Mouse (Mus musculus): ENCODE results near the gene Sox11.

The Sox11 gene

DNA sequence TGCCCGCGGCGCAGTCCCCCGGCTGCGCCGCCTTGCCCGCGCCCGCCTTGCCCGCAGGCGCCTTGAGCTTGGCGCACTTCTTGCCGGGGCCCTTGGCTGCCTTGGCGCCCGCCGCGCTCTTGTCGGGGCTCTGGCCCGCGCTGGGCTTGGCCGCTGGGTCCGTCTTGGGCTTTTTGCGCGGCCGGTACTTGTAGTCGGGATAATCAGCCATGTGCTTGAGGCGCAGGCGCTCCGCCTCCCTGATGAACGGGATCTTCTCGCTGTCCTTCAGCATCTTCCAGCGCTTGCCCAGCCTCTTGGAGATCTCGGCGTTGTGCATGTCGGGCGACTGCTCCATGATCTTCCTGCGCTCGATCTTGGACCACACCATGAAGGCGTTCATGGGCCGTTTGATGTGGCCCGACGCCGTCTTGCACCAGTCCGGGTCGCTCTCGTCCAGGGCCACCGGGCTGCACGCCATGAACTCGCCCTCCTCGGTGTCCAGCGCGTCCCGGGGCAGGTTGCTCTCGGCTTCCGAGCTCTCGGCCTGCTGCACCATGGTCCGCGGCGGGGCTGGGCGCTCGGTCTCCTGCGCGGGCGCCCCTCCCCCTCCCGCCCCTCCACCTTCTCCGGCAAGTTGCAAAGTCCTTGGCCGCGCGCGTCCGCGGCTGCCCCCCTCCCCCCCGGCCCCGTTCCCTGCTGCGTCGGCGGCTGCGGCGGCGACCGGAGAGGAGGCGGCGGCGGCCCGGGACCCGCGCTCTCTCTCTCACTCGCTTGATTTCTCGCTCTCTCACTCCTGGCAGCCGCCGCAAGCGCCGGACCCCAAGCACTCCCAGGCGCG is at the start of gene Sox11:
Gene Sox11 (minus strand): TSS at position 704 of the 820 bp plus-strand sequence.
- DNase-seq (ENCODE audit: low spot score in 2 of 2) = peak; percentile 44 to 65

DNA sequence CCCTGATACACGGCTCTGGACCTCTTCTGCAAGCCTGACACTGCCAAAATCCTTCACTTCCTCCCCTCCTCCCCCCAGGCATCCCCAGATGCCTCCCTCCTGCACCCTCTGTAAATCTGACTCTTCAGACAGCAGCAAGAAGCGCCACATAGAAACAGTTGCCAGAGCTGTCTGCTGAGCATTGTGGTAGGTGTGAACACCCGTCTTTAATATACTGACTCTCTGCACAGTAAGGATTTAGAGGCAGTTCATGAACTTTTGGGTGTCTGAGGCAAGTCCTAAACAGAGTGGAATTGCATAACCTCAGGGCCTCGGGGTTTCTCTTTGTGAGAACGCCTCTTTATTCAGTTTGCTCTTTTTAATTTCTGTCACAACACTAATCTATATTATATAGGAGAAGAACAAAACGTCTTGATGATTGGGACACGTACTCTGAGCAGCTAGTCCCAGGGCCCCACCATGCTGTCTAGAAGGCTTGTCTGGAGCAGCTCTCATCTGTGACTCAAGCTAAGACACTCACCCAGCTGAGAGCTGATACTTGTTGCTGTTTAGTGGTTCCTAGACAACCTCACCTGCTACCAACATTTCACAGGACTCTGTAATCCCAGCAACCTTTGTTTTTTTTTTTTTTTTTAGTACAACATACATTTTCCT is 49.4 kb upstream of the Sox11 start:
- DNase-seq (ENCODE audit: low spot score in 2 of 2) = no peak

DNA sequence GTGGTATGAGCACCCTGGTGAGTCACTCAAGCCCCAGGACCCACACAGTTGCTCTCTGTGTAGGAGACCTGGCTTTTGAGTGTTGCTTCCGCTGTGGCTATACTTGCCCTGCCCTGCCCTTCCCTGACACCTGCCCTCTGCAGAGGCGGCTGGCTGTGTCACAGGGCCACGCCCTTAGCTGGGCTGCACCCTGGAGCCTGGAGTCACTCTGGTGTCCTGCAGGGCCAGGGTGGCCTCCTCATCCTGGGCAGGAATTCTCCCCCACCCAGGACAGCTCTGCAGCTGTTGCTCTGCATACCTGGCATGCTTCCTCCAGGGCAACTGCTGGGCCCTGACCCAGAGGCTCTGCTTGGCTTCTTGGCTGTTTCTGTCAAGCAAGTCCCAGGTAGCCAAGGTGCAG is 48.1 kb upstream of the Sox11 start:
- DNase-seq (ENCODE audit: low spot score in 2 of 2) = no peak

DNA sequence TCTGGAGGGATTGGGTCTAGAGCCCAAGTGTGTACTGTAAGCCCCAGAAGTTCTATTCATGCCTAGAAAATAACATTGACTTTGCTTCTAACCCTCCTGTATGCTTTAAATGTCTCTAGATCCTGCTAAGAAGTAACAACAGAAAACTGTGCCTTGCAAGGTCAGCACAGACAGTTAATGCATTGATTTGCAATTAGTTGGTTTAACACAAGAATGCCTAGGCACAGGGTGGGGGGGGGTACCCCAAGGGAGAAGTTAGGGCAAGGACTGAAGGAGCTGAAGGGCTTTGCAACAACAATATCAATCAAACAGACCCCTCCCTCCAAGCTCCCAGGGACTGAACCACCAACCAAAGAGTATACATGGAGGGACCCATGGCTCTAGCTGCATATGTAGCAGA is 47.1 kb upstream of the Sox11 start:
- no peak for DNase-seq (ENCODE audit: low spot score in 2 of 2)

DNA sequence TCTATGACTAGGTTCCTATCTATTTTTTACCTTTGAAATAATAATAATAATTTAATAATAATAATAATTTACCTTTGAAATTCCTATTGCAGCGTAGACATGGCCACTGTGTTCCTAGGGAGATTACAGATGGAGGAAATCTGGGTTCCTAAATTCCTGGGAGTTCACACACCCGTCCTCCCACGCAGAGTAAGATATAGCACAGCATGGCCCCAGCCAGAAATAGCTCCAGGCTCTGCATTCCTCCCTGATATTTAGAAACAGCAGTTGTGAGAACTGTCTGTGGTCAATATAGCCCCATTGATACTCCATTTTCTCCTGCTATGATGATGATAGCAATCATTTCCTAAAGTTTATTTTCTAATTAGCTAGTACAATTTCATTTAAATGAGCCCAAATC is 30.1 kb upstream of the Sox11 start:
- DNase-seq (ENCODE audit: low spot score in 2 of 2) = no peak

DNA sequence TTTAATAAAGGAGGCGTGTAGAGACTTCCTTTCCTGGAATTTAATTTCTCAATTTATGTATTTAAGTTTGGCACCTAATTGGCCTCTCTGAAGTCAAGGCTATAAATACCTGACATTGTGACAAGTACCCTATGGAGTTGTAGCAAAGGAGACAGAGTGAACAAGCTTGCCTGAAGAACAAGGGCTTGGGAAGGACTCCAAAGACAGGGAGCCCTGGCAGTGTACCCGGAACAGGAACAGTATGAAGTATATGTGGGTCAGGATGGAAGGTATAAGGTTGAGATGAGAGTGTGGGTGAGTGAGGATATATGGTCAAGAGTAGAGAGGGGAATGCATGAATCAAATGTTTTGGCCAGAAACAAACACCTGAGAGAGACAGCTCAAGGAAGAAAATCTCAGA is 28.4 kb upstream of the Sox11 start:
- no peak for DNase-seq (ENCODE audit: low spot score in 2 of 2)

DNA sequence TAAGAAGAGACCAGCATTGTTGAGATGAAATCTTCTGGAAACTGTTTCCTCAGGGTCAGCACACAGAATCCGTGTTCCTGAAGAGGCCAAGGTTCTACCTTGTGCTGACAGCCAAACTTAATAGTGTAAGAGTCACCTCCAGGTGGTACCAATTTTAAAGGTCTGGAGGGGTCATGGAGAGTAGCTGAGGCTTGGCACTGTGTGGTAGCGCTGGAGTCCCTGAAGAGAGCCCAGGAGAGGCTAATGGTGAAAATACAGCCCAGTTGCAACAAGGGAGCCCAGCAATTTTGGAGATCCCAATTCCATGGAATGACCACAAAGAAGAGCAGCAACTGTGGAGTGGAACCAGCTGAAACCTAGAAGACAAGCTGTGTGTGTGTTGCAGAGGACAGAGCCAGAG is 25.1 kb upstream of the Sox11 start:
- DNase-seq (ENCODE audit: low spot score in 2 of 2) = no peak

DNA sequence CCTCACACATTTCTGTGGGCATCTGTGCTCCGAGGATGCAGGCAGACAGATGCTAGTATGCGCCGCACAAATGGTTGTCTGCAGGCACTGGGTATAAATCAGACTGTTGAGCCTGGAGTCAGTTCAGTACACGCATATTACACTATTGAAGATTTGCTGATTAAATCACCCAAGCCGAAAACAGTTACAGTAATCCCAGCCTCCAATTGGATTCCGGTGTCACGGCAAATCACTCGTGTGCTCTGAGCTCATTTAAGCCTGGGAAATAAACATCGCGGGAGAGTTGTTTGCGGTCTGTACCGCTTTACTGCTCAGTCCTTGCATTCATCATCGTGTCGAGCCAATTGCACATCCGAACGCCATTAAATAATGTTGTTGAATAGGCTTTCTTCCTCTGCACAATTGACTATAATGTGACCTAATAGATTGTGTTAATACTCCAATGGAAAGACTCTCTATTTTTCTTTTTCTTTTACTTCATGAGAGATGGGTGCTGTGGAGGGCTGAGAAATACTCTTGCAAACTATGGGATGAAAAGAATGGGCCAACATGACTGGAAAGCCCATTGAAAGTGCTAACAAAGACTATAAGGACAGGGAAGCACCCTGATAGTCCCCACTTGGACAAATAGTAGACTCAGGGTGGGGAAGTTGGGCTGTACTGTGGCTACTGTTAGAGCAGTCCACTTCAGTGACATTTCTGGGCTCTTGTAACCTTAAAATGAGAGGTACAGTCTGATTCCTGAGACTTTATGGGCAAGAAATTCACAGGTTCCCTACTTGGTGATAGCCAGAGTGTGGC is 21.7 kb upstream of the Sox11 start:
- DNase-seq (ENCODE audit: low spot score in 2 of 2) = no peak

DNA sequence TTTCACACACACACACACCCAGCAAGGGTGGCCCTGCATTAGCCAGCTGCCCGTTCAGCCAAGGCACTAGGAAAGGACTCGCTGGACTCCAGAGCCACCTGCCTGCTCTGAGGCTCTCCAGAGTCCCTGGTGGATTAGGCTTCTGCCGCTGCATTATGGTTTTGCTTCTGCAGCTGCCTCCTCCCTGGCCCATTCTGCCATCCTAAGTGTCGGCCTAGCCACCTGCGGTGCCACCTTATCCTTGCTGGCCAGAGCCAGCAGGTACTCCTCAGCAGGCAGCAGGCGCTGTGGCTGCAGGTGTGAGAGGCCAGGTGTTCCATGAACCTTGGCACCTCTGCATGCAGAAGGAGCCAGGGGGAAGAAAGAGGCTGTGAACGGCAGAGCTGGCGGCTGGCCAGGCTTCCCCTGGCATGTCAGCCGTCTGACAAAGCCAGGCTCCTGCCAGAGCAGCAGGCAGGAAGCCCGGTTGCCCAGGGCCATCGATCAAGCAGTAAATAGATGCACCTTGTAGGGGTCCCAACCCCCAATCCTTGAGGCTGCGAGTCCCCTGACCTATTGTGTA is 14.8 kb upstream of the Sox11 start:
- no peak for DNase-seq (ENCODE audit: low spot score in 2 of 2)

DNA sequence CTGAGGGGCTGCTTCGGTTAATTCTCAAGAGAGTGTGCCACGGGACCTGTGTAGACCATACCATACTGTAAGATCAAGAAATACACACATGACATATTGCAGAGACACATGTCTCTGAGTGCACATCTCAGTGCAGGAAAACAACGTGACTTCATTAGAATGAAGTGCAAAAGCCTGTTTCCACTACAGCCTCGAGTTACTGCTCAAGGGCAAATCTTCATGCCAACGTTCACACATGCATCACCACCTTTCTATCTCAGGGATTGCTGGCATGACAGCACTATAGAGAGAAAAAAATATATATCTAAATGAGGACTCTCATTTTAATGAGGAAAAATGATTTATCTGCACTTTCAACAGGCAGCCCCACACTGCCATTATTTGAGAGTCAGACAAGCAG is 14.2 kb upstream of the Sox11 start:
- DNase-seq (ENCODE audit: low spot score in 2 of 2) = no peak

DNA sequence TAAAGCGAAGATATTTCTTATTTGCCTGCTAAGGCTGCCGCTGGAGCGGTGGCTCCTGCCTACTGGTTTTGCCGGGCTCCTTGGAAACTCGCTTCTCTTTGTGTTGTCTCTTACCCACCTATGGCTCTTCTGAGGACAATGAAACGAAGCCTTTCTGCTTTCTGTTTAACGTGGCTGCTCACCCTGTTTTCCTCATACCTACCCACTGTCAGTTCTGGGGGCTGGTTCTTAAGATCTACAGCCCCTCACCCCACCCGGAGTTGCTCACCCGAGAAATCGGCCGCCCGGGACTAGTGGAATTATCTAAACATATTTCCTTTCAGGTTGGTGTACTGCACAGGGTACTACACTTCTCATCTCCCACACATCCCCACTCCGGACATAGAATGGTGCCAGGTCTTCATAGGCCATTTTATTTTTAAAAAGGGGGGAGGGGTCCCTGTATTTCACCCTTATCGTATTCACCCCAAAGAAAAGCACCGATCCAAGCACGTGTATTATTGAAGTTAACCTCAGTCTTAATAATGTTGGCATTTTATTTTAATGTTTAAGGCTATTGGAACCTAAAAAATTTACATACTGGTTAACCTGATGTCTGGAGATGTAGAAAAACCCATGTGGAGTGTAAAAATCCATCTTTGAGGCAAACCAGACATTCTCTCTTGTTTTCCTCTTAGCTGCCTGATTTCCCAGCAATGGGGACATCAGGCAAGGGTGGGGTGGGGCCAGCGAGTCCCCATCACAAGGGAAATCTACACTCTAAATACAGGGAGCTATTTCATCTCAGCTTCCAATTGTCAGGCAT is 1.4 kb upstream of the Sox11 start:
- no peak for DNase-seq (ENCODE audit: low spot score in 2 of 2)

DNA sequence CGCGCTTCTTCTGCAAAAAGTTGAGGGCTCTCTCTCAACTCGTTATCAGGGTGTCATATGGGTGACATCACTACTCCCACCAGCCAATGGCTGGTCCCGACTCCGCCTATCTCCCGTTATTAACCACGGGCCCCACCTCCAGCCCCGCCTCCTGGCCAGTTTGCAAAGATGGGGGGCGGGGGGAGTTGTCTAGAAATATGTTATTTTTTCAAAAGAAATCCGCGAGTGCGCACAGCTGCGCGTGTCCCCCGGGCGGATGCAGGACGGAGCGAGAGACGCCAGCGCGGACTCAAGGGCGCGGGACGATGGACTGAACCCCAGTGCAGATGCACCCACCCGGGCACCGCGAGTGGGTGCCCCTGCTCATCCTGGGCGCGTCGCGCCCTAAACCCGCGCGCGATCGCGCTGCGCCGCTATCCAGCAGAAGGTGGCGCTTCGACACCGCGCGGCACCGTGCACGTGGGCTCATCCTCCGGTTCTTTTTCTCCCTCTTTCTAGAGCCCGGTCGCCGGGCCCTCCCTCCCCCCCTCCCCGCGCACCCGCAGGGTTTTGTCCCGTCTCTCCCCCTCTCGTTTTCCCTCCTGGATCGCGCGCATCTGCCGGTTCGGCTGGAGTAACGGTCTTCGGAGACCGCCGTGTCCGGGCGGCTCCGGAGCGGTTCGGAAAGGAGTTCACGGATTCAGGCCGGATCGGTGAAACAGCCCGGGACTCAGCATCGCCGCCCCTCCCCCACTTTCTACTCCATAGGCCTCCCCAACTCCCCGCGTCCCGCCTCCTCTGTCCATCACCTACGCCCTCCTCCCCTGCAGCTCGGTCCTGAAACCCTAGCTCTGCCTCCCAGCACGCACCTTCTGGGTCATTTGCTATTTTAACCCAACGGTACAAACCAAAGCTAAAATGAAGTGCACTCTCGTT is 574 bp upstream of the Sox11 start:
- peak; percentile 93 to 95 for DNase-seq (ENCODE audit: low spot score in 2 of 2)

DNA sequence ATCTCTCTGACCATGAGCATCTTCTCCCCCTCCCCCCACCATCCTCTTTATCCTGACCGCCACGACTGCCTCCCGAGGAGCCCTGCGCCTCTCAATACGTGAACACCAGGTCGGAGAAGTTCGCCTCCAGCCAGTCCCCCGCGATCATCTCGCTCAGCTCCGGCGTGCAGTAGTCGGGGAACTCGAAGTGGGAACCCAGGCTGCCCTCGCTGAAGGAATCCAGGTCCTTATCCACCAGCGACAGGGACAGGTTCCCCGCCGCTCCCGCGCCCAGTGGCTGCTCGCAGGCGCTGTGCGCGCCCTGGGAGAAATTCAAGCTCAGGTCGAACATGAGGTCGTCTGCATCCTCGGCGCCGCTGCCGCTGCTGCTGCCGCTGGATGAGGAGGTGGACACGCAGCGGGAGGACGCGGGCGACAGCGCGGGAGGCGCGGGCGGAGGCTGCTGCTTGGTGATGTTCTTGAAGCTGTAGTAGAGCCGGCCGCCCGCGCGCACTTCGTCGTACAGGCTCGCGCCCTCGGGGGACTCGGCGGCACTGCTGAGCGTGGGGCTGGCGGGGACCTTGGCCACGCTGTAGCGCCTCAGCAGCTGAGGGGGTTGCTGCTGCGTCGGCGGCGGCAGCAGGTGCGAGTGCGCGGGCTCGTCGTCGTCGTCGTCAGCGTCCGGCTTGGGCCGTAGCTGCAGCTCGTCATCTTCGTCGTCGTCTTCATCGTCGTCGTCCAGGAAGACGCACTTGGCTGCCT is 1.1 kb downstream of the Sox11 start:
- DNase-seq (ENCODE audit: low spot score in 2 of 2) = peak; percentile 48 to 68

DNA sequence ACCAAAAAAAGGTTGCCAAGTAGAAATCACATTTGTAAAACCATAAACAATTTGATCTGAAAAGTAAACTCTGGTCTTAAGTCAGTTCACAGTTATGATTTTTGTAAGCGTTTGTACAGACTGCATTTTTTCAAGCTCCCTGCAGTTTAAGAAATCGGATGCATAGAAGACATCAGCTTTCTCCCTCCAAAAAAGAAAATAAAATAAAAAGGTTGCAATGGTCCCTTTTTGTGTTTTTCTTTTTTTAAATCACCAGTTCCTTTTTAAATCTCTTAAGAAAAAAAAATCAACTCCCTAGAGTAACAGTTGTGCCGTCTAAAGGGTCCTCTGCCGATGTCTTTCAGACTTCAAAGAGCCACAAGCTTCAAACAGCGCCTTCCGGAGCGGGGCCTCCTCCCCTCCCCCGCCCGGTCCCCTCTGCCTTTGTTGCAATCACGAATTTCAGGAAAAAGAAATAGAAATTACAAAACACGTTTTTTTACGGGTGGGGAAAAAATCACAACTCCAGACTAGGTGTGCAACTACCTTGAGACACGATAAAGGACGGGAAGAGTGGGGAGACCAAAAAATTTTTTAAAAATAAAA is 1.8 kb downstream of the Sox11 start:
- DNase-seq (ENCODE audit: low spot score in 2 of 2) = no peak

DNA sequence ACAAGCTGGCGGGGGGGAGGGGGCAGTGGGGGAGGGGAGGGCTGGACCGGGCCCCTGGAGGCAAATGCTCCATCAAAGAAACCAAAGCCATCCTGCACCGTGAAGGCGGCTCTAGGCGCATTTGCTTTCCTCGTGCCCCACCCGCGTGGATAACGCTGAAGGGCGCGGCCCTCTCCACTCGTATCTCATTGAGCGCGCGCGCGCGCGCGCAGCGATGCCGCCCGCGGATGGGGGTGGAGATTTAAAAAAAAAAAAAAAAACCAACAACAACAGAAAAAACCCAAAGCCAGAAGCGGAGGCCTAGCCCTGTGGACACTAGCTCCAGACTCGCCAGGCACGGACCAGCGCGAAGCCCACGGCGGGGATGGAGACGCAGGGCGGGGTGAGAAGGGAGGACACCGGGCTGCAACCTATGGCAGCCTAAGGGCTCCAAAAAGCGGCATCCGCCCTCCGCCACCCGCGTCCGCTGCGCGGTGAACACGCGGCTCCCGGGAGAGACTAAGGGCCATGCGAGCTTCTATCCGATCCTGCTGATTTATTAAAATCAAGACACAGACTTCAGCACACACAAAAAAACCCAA is 3.1 kb downstream of the Sox11 start:
- peak; percentile 42 to 63 for DNase-seq (ENCODE audit: low spot score in 2 of 2)

DNA sequence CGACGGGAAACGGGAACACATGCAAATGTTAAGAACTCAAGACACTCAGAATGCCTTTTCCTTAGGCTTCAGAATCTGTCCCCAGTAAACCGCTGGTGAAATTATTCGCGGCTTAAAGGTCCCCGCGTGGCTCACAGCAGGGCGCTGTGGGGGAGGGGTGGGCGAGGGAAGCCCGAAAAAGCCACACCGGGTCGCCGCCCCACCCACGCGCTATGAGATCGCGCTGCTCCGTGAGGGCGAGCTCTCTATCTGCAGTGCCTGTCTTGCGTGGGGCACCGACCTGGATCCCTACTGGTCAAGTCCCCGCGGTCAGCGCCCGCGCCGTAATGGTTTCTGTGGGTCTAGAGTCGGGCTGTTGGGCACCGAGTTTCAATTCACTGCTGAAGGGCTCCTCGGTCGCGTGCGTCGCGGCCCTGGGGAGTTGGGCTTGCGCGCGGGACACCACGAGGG is 3.6 kb downstream of the Sox11 start:
- DNase-seq (ENCODE audit: low spot score in 2 of 2) = peak; percentile 44 to 59

DNA sequence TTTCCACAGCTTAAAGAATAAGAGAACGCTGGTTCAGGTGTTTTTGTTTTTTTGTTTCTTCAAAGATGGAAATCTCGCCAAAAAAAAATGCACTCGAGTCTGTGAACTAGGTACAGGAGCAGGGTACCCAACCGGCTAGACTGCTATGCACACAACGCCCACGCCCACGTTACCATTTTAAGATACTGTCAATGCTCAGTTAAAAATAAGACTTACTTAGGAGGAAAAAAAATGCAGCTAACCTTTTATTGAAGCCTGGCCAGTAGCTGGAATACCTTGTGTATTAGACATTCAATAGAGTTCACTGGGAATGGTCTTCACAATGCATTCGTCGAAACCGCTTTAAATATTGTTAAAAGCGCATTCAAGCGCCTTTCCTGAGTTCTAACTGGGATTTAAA is 4.3 kb downstream of the Sox11 start:
- DNase-seq (ENCODE audit: low spot score in 2 of 2) = no peak

DNA sequence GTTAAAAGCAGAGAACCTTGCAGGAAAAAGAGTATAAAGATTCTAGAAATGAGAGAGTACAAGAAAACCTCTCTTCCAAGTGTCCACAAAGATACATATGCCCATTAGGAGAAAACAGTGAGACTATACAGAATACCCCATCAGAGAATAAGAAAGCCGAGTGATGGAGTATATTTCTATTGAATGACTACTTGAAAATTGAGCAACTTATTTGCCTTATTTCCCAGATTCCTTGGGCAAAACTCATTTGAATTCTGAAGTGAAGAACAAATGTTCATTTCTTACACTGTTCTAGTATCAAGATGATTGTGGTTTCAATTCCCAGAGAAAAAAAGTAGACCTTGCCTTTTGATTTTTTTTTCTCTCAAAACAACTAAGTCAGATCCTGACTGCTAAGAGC is 4.9 kb downstream of the Sox11 start:
- DNase-seq (ENCODE audit: low spot score in 2 of 2) = no peak

DNA sequence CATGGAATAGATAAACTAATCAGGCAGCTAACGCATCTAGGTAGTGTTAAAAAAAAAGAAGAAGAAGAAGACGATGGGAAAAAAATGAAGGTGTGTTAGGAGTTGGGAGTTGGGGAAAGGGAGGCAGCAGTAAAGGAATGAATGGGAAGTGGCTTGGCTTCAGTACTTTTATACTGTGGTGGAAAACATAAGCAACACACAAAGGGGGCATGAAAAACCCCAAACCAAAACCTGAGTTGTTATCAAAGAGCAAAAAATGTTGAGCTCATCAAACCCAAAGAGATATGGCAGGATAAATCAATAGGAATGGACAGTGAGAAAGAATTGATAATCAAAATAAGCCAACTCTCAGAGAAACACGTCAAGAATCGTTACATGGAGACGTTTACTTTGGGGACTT is 5.6 kb downstream of the Sox11 start:
- no peak for DNase-seq (ENCODE audit: low spot score in 2 of 2)
